ENCODE assay signal across 10 mouse cellular contexts in genomic region chr4:48225604-48226003, GRCm38 (mm10). TPM values are rescaled to one million over a fixed set of nuclear protein-coding genes. Genes with fewer than 3 reads are reported as not detected.
DNase-seq lines count a peak whose midpoint lies in the region; ATAC-seq lines count a peak whose summit lies in the region.
"Had no signal": no experiment of that assay in that cellular context is flagged by ENCODE, and none has a peak within 500 bp of the region (broad histone marks: within the 10 kb centered on the region; RNA-seq: fewer than 3 reads in every experiment).

No protein-coding gene starts in this region.

- 36% methylated on average over 3 of the region's 3 CpGs for WGBS in intestine, embryonic 16.5 days
- WGBS in hindbrain, embryonic 10.5 days = 67% methylated on average over 3 of the region's 3 CpGs

- DNase-seq in urinary bladder, postnatal 25 days (ENCODE audit: low spot score) = peak; percentile 15
- DNase-seq in urinary bladder, adult 2 months (ENCODE audit: low spot score) = no peak
- DNase-seq in adipocyte (ENCODE audit: low spot score) = peak; percentile 15
- DNase-seq in hindbrain, embryonic 10.5 days (ENCODE audit: low spot score) = no peak
- no peak for DNase-seq in gastrocnemius, adult 18-20 months (ENCODE audit: low spot score)

- no peak overlapping the region for H3K27ac ChIP-seq in intestine, embryonic 16.5 days (ENCODE audit: low read length)
- H3K27ac ChIP-seq in hindbrain, embryonic 10.5 days = no peak overlapping the region
- H3K27ac ChIP-seq: embryonic facial prominence, embryonic 13.5 days; liver, embryonic 13.5 days; neural tube, embryonic 12.5 days had no signal

- no peaks in the 10 kb centered on the region for H3K36me3 ChIP-seq in intestine, embryonic 16.5 days (ENCODE audit: control insufficient read depth, insufficient read depth, low read length)
- H3K36me3 ChIP-seq in hindbrain, embryonic 10.5 days = no peaks in the 10 kb centered on the region
- H3K36me3 ChIP-seq: embryonic facial prominence, embryonic 13.5 days; liver, embryonic 13.5 days; neural tube, embryonic 12.5 days had no signal

- H3K9me3 ChIP-seq in intestine, embryonic 16.5 days (ENCODE audit: control insufficient read depth, low read length) = no peaks in the 10 kb centered on the region
- no peaks in the 10 kb centered on the region for H3K9me3 ChIP-seq in hindbrain, embryonic 10.5 days
- H3K9me3 ChIP-seq: embryonic facial prominence, embryonic 13.5 days; liver, embryonic 13.5 days; neural tube, embryonic 12.5 days had no signal

- H3K27me3 ChIP-seq in intestine, embryonic 16.5 days (replicated peaks; ENCODE audit: control insufficient read depth, insufficient read depth, low read length) = no peaks in the 10 kb centered on the region
- H3K27me3 ChIP-seq in hindbrain, embryonic 10.5 days (ENCODE audit: insufficient read depth, poor library complexity, severe bottlenecking) = no peaks in the 10 kb centered on the region
- H3K27me3 ChIP-seq: embryonic facial prominence, embryonic 13.5 days; liver, embryonic 13.5 days; neural tube, embryonic 12.5 days had no signal

- no peak overlapping the region for H3K4me3 ChIP-seq in intestine, embryonic 16.5 days (ENCODE audit: low read length)
- no peak overlapping the region for H3K4me3 ChIP-seq in hindbrain, embryonic 10.5 days
- H3K4me3 ChIP-seq: embryonic facial prominence, embryonic 13.5 days; liver, embryonic 13.5 days; neural tube, embryonic 12.5 days had no signal

- peak; percentile 68 for ATAC-seq in intestine, embryonic 16.5 days
- ATAC-seq in monocyte, adult 5-6 weeks (replicated peaks; ENCODE audit: insufficient number of reproducible peaks, low FRiP score, low TSS enrichment, poor library complexity, severe bottlenecking) = no peak

- H3K4me2 ChIP-seq in intestine, embryonic 16.5 days (ENCODE audit: low read depth, low read length) = no peak overlapping the region
- H3K4me2 ChIP-seq: embryonic facial prominence, embryonic 13.5 days; liver, embryonic 13.5 days; neural tube, embryonic 12.5 days had no signal

- H3K9ac ChIP-seq in intestine, embryonic 16.5 days (ENCODE audit: low read depth, low read length) = no peak overlapping the region
- H3K9ac ChIP-seq: embryonic facial prominence, embryonic 13.5 days; liver, embryonic 13.5 days; neural tube, embryonic 12.5 days had no signal

- H3K4me1 ChIP-seq in intestine, embryonic 16.5 days (ENCODE audit: control insufficient read depth, insufficient read depth, low read length) = no peaks in the 10 kb centered on the region; the same call in 1 of the 2 replicates
- no peaks in the 10 kb centered on the region for H3K4me1 ChIP-seq in hindbrain, embryonic 10.5 days (replicated peaks)
- H3K4me1 ChIP-seq: embryonic facial prominence, embryonic 13.5 days; liver, embryonic 13.5 days; neural tube, embryonic 12.5 days had no signal

RNA-seq across cellular contexts. Expression of gene Erp44, which starts 53.8 kb away (rescaled TPM):
- polyA plus RNA-seq in urinary bladder, adult 2 months (2012; rRNA removed) = 47.1 and 49.4 TPM in 2 replicates
- 105 and 108 TPM in 2 replicates for polyA plus RNA-seq in intestine, embryonic 16.5 days (2015; fragmentation: Nextera tagmentation; extraction: Ambion mirVana)
- total RNA-seq in monocyte, adult 5-6 weeks (2017) = 63.4 to 88.5 TPM (median 75.0 TPM) in 3 replicates
- polyA plus RNA-seq in hindbrain, embryonic 10.5 days (2016; fragmentation: Nextera tagmentation; extraction: Ambion mirVana) = 63.2 and 64.3 TPM in 2 replicates
- total RNA-seq in gastrocnemius, adult 18-20 months (2021) = 10 to 100 TPM; 26.9 to 29.1 TPM

RNA-seq across cellular contexts. Expression of gene Invs, which starts 54.0 kb away (rescaled TPM):
- 6.3 and 8.3 TPM in 2 replicates for polyA plus RNA-seq in urinary bladder, adult 2 months (2012; rRNA removed)
- 5.6 and 5.8 TPM in 2 replicates for polyA plus RNA-seq in intestine, embryonic 16.5 days (2015; fragmentation: Nextera tagmentation; extraction: Ambion mirVana)
- total RNA-seq in monocyte, adult 5-6 weeks (2017) = 4.6 to 11.1 TPM (median 8.0 TPM) in 3 replicates
- 8.7 and 9.4 TPM in 2 replicates for polyA plus RNA-seq in hindbrain, embryonic 10.5 days (2016; fragmentation: Nextera tagmentation; extraction: Ambion mirVana)
- total RNA-seq in gastrocnemius, adult 18-20 months (2021) = 1 to 10 TPM; 1.7 to 2.3 TPM

Comparison
In these comparisons a context has a peak if more than half of its experiments do, and no peak if none do; other contexts are left out.
1. DNase-seq: peak in urinary bladder, postnatal 25 days (single experiment) and adipocyte (single experiment); none in urinary bladder, adult 2 months (single experiment), hindbrain, embryonic 10.5 days (single experiment) and gastrocnemius, adult 18-20 months (single experiment).